Mouse (Mus musculus) bone marrow, adult 2 months (tissue): Measurements from ENCODE around the gene Gm12355.

Source experiments
- CTCF ChIP-seq: fragments of 200-500 bp; IDR thresholded peaks from 2 replicates; pipeline ENCODE4 v1.5.1; 2011; ENCODE audit warnings: low read length, control low read depth; ENCODE audit not compliant: control insufficient read depth, insufficient read depth
- POLR2A ChIP-seq: fragments of 200-500 bp; IDR thresholded peaks from 2 replicates; pipeline ENCODE4 v1.6.1; 2011; ENCODE audit warnings: low read depth, mild to moderate bottlenecking, control low read depth, low read length, borderline replicate concordance; ENCODE audit not compliant: control insufficient read depth

GRCm38 (mm10) chr11:98598851-98599290, 26.6 kb downstream of the Gm12355 start:
- TF ChIP-seq POLR2A (no peak), CTCF (no peak)
